Mouse (Mus musculus): ENCODE results near the gene H6pd. TPM values are rescaled to one million over a fixed set of nuclear protein-coding genes. Genes with fewer than 3 reads are reported as not detected.
A peak's percentile ranks its signal among the peaks of the same experiment; 100 is the strongest.

The H6pd gene
- polyA plus RNA-seq, 1 experiment, result 13.7 TPM

- Histone ChIP-seq H3K27ac (ENCODE audit: insufficient read depth, low read length) (no peak overlapping the region), H3K9me3 (replicated peaks; ENCODE audit: control insufficient read depth, insufficient read depth, low read length, poor library complexity, severe bottlenecking) (no peaks in the 10 kb centered on the region), H3K4me1 (ENCODE audit: control insufficient read depth, insufficient read depth, low read length) (peaks cover 5% of the 10 kb centered on the region), H3K9ac (ENCODE audit: low read depth, poor library complexity, severe bottlenecking) (no peak overlapping the region), H3K27me3 (ENCODE audit: control insufficient read depth, insufficient read depth, low read length, poor library complexity, severe bottlenecking) (no peaks in the 10 kb centered on the region), H3K4me3 (ENCODE audit: low read depth, low read length) (no peak overlapping the region), H3K36me3 (ENCODE audit: control insufficient read depth, insufficient read depth, low read length, poor library complexity, severe bottlenecking) (no peaks in the 10 kb centered on the region)
- no peak for TF ChIP-seq POLR2A (IDR thresholded peaks at IDR 0.05; ENCODE audit: insufficient read depth, low read length)
- TF ChIP-seq CTCF (IDR thresholded peaks at IDR 0.05; ENCODE audit: low read depth, low read length), result no peak
- no peak for TF ChIP-seq EP300 (IDR thresholded peaks at IDR 0.05; ENCODE audit: insufficient read depth, low read depth, low read length)
These were observed 1.4 kb upstream of the H6pd start for GRCm38 (mm10) chr4:150010054-150010730.

GRCm38 (mm10) chr4:150009587-150009930 lies 736 bp upstream of the H6pd start:
- no peak overlapping the region for H3K4me3 ChIP-seq (ENCODE audit: low read depth, low read length)
- peaks cover 6% of the 10 kb centered on the region for H3K4me1 ChIP-seq (ENCODE audit: control insufficient read depth, insufficient read depth, low read length)
- no peak overlapping the region for H3K27ac ChIP-seq (ENCODE audit: insufficient read depth, low read length)
- no peak overlapping the region for H3K9ac ChIP-seq (ENCODE audit: low read depth, poor library complexity, severe bottlenecking)
- no peaks in the 10 kb centered on the region for H3K9me3 ChIP-seq (replicated peaks; ENCODE audit: control insufficient read depth, insufficient read depth, low read length, poor library complexity, severe bottlenecking)
- H3K36me3 ChIP-seq (ENCODE audit: control insufficient read depth, insufficient read depth, low read length, poor library complexity, severe bottlenecking), result no peaks in the 10 kb centered on the region
- no peak for TF ChIP-seq CTCF (IDR thresholded peaks at IDR 0.05; ENCODE audit: low read depth, low read length)
- TF ChIP-seq POLR2A (IDR thresholded peaks at IDR 0.05; ENCODE audit: insufficient read depth, low read length), result no peak
- TF ChIP-seq EP300 (IDR thresholded peaks at IDR 0.05; ENCODE audit: insufficient read depth, low read depth, low read length), result no peak
- no peaks in the 10 kb centered on the region for H3K27me3 ChIP-seq (ENCODE audit: control insufficient read depth, insufficient read depth, low read length, poor library complexity, severe bottlenecking)

GRCm38 (mm10) chr4:150008325-150008852 lies 434 bp downstream of the H6pd start:
- Histone ChIP-seq H3K36me3 (ENCODE audit: control insufficient read depth, insufficient read depth, low read length, poor library complexity, severe bottlenecking) (no peaks in the 10 kb centered on the region), H3K27me3 (ENCODE audit: control insufficient read depth, insufficient read depth, low read length, poor library complexity, severe bottlenecking) (no peaks in the 10 kb centered on the region), H3K27ac (ENCODE audit: insufficient read depth, low read length) (peak overlapping the region; percentile 41), H3K4me3 (ENCODE audit: low read depth, low read length) (peak overlapping the region; percentile 75), H3K9ac (ENCODE audit: low read depth, poor library complexity, severe bottlenecking) (peak overlapping the region; percentile 76), H3K9me3 (replicated peaks; ENCODE audit: control insufficient read depth, insufficient read depth, low read length, poor library complexity, severe bottlenecking) (no peaks in the 10 kb centered on the region), H3K4me1 (ENCODE audit: control insufficient read depth, insufficient read depth, low read length) (peaks cover 6% of the 10 kb centered on the region)
- TF ChIP-seq EP300 (IDR thresholded peaks at IDR 0.05; ENCODE audit: insufficient read depth, low read depth, low read length), result 0 out of 2 replicates have a peak, but pooled peaks have one; percentile 14
- TF ChIP-seq POLR2A (IDR thresholded peaks at IDR 0.05; ENCODE audit: insufficient read depth, low read length), result no peak
- TF ChIP-seq CTCF (IDR thresholded peaks at IDR 0.05; ENCODE audit: low read depth, low read length), result peak; percentile 29

GRCm38 (mm10) chr4:150007444-150007843 lies 1.4 kb downstream of the H6pd start:
- Histone ChIP-seq H3K9ac (ENCODE audit: low read depth, poor library complexity, severe bottlenecking) (peak overlapping the region; percentile 76), H3K36me3 (ENCODE audit: control insufficient read depth, insufficient read depth, low read length, poor library complexity, severe bottlenecking) (no peaks in the 10 kb centered on the region), H3K27ac (ENCODE audit: insufficient read depth, low read length) (no peak overlapping the region), H3K4me3 (ENCODE audit: low read depth, low read length) (no peak overlapping the region), H3K9me3 (replicated peaks; ENCODE audit: control insufficient read depth, insufficient read depth, low read length, poor library complexity, severe bottlenecking) (no peaks in the 10 kb centered on the region), H3K4me1 (ENCODE audit: control insufficient read depth, insufficient read depth, low read length) (peaks cover 6% of the 10 kb centered on the region), H3K27me3 (ENCODE audit: control insufficient read depth, insufficient read depth, low read length, poor library complexity, severe bottlenecking) (no peaks in the 10 kb centered on the region)
- TF ChIP-seq EP300 (IDR thresholded peaks at IDR 0.05; ENCODE audit: insufficient read depth, low read depth, low read length) (no peak), POLR2A (IDR thresholded peaks at IDR 0.05; ENCODE audit: insufficient read depth, low read length) (no peak), CTCF (IDR thresholded peaks at IDR 0.05; ENCODE audit: low read depth, low read length) (no peak)

GRCm38 (mm10) chr4:150006991-150007390 lies 1.8 kb downstream of the H6pd start:
- no peak overlapping the region for H3K9ac ChIP-seq (ENCODE audit: low read depth, poor library complexity, severe bottlenecking)
- H3K36me3 ChIP-seq (ENCODE audit: control insufficient read depth, insufficient read depth, low read length, poor library complexity, severe bottlenecking), result no peaks in the 10 kb centered on the region
- H3K27me3 ChIP-seq (ENCODE audit: control insufficient read depth, insufficient read depth, low read length, poor library complexity, severe bottlenecking), result no peaks in the 10 kb centered on the region
- no peak overlapping the region for H3K4me3 ChIP-seq (ENCODE audit: low read depth, low read length)
- peaks cover 6% of the 10 kb centered on the region for H3K4me1 ChIP-seq (ENCODE audit: control insufficient read depth, insufficient read depth, low read length)
- H3K27ac ChIP-seq (ENCODE audit: insufficient read depth, low read length), result no peak overlapping the region
- H3K9me3 ChIP-seq (replicated peaks; ENCODE audit: control insufficient read depth, insufficient read depth, low read length, poor library complexity, severe bottlenecking), result no peaks in the 10 kb centered on the region
- TF ChIP-seq CTCF (IDR thresholded peaks at IDR 0.05; ENCODE audit: low read depth, low read length) (no peak), POLR2A (IDR thresholded peaks at IDR 0.05; ENCODE audit: insufficient read depth, low read length) (no peak), EP300 (IDR thresholded peaks at IDR 0.05; ENCODE audit: insufficient read depth, low read depth, low read length) (no peak)

GRCm38 (mm10) chr4:150006122-150006854 lies 2.5 kb downstream of the H6pd start:
- H3K36me3 ChIP-seq (ENCODE audit: control insufficient read depth, insufficient read depth, low read length, poor library complexity, severe bottlenecking), result no peaks in the 10 kb centered on the region
- TF ChIP-seq CTCF (IDR thresholded peaks at IDR 0.05; ENCODE audit: low read depth, low read length), result no peak
- no peak for TF ChIP-seq EP300 (IDR thresholded peaks at IDR 0.05; ENCODE audit: insufficient read depth, low read depth, low read length)
- TF ChIP-seq POLR2A (IDR thresholded peaks at IDR 0.05; ENCODE audit: insufficient read depth, low read length), result no peak
- peaks cover 9% of the 10 kb centered on the region for H3K4me1 ChIP-seq (ENCODE audit: control insufficient read depth, insufficient read depth, low read length)
- no peaks in the 10 kb centered on the region for H3K9me3 ChIP-seq (replicated peaks; ENCODE audit: control insufficient read depth, insufficient read depth, low read length, poor library complexity, severe bottlenecking)
- no peak overlapping the region for H3K9ac ChIP-seq (ENCODE audit: low read depth, poor library complexity, severe bottlenecking)
- no peaks in the 10 kb centered on the region for H3K27me3 ChIP-seq (ENCODE audit: control insufficient read depth, insufficient read depth, low read length, poor library complexity, severe bottlenecking)
- H3K27ac ChIP-seq (ENCODE audit: insufficient read depth, low read length), result no peak overlapping the region
- H3K4me3 ChIP-seq (ENCODE audit: low read depth, low read length), result no peak overlapping the region

Data from ES-Bruce4 (cell line).